Comparison of ENCODE assay signal across 8 mouse cellular contexts in genomic region chr9:48836566-48836930, GRCm38 (mm10). TPM values are rescaled to one million over a fixed set of nuclear protein-coding genes. Genes with fewer than 3 reads are reported as not detected.
A peak's percentile ranks its signal among the peaks of the same experiment; 100 is the strongest.
DNase-seq lines count a peak whose midpoint lies in the region; ATAC-seq lines count a peak whose summit lies in the region.

No protein-coding gene starts in this region.

- ATAC-seq in heart, embryonic 16.5 days (replicated peaks; ENCODE audit: extremely low read depth, insufficient read depth, low FRiP score), result no peak
- ATAC-seq in hindbrain, embryonic 11.5 days (ENCODE audit: low FRiP score), result no peak; the same call in 1 of the 2 replicates

- peak overlapping the region; percentile 75 for H3K4me3 ChIP-seq in heart, embryonic 16.5 days (ENCODE audit: low read length)
- peak overlapping the region; percentile 49 for H3K4me3 ChIP-seq in brown adipose tissue, adult 24 weeks (ENCODE audit: insufficient read depth, low read depth, low read length)
- peak overlapping the region; percentile 84 for H3K4me3 ChIP-seq in hindbrain, embryonic 11.5 days (ENCODE audit: low read depth, low read length)
- H3K4me3 ChIP-seq in midbrain, embryonic 10.5 days, result peak overlapping the region; percentile 97

- peaks cover 37% of the 10 kb centered on the region for H3K27me3 ChIP-seq in heart, embryonic 16.5 days (ENCODE audit: control insufficient read depth, insufficient read depth, low read length)
- no peaks in the 10 kb centered on the region for H3K27me3 ChIP-seq in hindbrain, embryonic 11.5 days (ENCODE audit: control insufficient read depth, insufficient read depth, low read length)
- peaks cover 61% of the 10 kb centered on the region for H3K27me3 ChIP-seq in midbrain, embryonic 10.5 days (ENCODE audit: low read depth, poor library complexity, severe bottlenecking)

- H3K36me3 ChIP-seq in heart, embryonic 16.5 days (ENCODE audit: control insufficient read depth, insufficient read depth), result peaks cover 7% of the 10 kb centered on the region; the same call in 1 of the 2 replicates
- H3K36me3 ChIP-seq in hindbrain, embryonic 11.5 days (ENCODE audit: control insufficient read depth, insufficient read depth, low read length), result peaks cover 4% of the 10 kb centered on the region; the same call in 1 of the 2 replicates
- peaks cover 22% of the 10 kb centered on the region for H3K36me3 ChIP-seq in midbrain, embryonic 10.5 days

- peak overlapping the region; percentile 83 for H3K4me2 ChIP-seq in heart, embryonic 16.5 days (ENCODE audit: low read depth, low read length)
- peak overlapping the region; percentile 96 for H3K4me2 ChIP-seq in hindbrain, embryonic 11.5 days (replicated peaks; ENCODE audit: low read depth, low read length)

- 2% methylated on average over 12 of the region's 12 CpGs for WGBS in heart, embryonic 16.5 days
- 1% methylated on average over 12 of the region's 12 CpGs for WGBS in hindbrain, embryonic 11.5 days
- under 1% methylated on average over 12 of the region's 12 CpGs for WGBS in midbrain, embryonic 10.5 days

- H3K27ac ChIP-seq in heart, embryonic 16.5 days (ENCODE audit: low read length), result peak overlapping the region; percentile 60
- H3K27ac ChIP-seq in brown adipose tissue, adult 24 weeks (replicated peaks; ENCODE audit: low read depth, low read length), result peak overlapping the region; percentile 31
- no peak overlapping the region; the same call in 1 of the 2 replicates for H3K27ac ChIP-seq in hindbrain, embryonic 11.5 days (ENCODE audit: low read depth, low read length)
- H3K27ac ChIP-seq in midbrain, embryonic 10.5 days (replicated peaks), result peak overlapping the region; percentile 92

- H3K9me3 ChIP-seq in heart, embryonic 16.5 days (replicated peaks; ENCODE audit: control insufficient read depth, low read length), result no peaks in the 10 kb centered on the region
- no peaks in the 10 kb centered on the region for H3K9me3 ChIP-seq in hindbrain, embryonic 11.5 days (ENCODE audit: control insufficient read depth, low read length)
- no peaks in the 10 kb centered on the region for H3K9me3 ChIP-seq in midbrain, embryonic 10.5 days (replicated peaks)

- intact Hi-C loops in heart, postnatal 36 days (cut with DNase I), result loop anchor here (1.0 to 2.0 kb wide), 4 partner anchors 24 to 187 kb away; no protein-coding TSS in a partner anchor

- no peak for DNase-seq in heart, postnatal 36 days
- no peak for DNase-seq in hindbrain, embryonic 11.5 days (ENCODE audit: low spot score)
- no peak for DNase-seq in midbrain, embryonic 10.5 days (ENCODE audit: low spot score)
- DNase-seq in spleen, adult 12 weeks (ENCODE audit: low spot score), result no peak
- DNase-seq in spleen, postnatal 14 days (ENCODE audit: low spot score in 2 of 2), result no peak
- no peak for DNase-seq in left cerebral cortex, adult 18-20 months (ENCODE audit: low spot score in 2 of 2)

- peaks cover 28% of the 10 kb centered on the region for H3K4me1 ChIP-seq in heart, embryonic 16.5 days (ENCODE audit: control insufficient read depth, insufficient read depth, low read length)
- H3K4me1 ChIP-seq in brown adipose tissue, adult 24 weeks (ENCODE audit: control insufficient read depth, insufficient read depth, insufficient read length, low read length), result peaks cover 21% of the 10 kb centered on the region
- H3K4me1 ChIP-seq in hindbrain, embryonic 11.5 days (replicated peaks; ENCODE audit: control insufficient read depth, insufficient read depth, low read length), result peaks cover 10% of the 10 kb centered on the region; the same call in 1 of the 2 replicates
- peaks cover 76% of the 10 kb centered on the region for H3K4me1 ChIP-seq in midbrain, embryonic 10.5 days

- peak overlapping the region; percentile 85 for H3K9ac ChIP-seq in heart, embryonic 16.5 days (ENCODE audit: low read length)
- no peak overlapping the region; the same call in 1 of the 2 replicates for H3K9ac ChIP-seq in hindbrain, embryonic 11.5 days (ENCODE audit: low read depth, low read length)

RNA-seq across cellular contexts. Expression of gene Zbtb16, which starts 0.5 kb away (rescaled TPM):
- polyA plus RNA-seq in heart, embryonic 16.5 days (2015; fragmentation: Nextera tagmentation; extraction: Ambion mirVana), result 10.4 and 10.5 TPM in 2 replicates
- 100 to 1,000 TPM; 118 to 222 TPM for total RNA-seq in heart, postnatal 36 days (2021)
- polyA plus RNA-seq in brown adipose tissue, adult 24 weeks (2012; ENCODE audit: insufficient read depth, insufficient read length, missing spikeins), result 6.8 and 7.9 TPM in 2 replicates
- 8.4 and 10.6 TPM in 2 replicates for polyA plus RNA-seq in hindbrain, embryonic 11.5 days (2014; fragmentation: Nextera tagmentation; extraction: Ambion mirVana)
- 39.8 and 48.1 TPM in 2 replicates for polyA plus RNA-seq in midbrain, embryonic 10.5 days (2016; fragmentation: Nextera tagmentation; extraction: Ambion mirVana)
- 10 to 100 TPM; 63.6 to 86.3 TPM for total RNA-seq in left cerebral cortex, adult 18-20 months (2021)
